Mouse (Mus musculus) hindbrain, postnatal 0 days (tissue): ENCODE measurements around the gene Rtf2. TPM values are rescaled to one million over a fixed set of nuclear protein-coding genes. Genes with fewer than 3 reads are reported as not detected.

Experiments
- ATAC-seq: fragments of 200-750 bp; cut with Nextera tagmentation; 2 replicates; pipeline ENCODE4 v1.8.0; 2017; ENCODE audit warnings: mild to moderate bottlenecking, moderate TSS enrichment, moderate library complexity
- DNase-seq: peaks from one replicate; pipeline ENCODE4 v3.0.0-alpha.2; 2015; ENCODE audit warnings: low spot score
- H3K27ac ChIP-seq: fragments of 300-500 bp; sonication (generic); 2 replicates; pipeline ENCODE4 v1.5.1; 2014; ENCODE audit warnings: mild to moderate bottlenecking
- H3K27me3 ChIP-seq: fragments of 300-500 bp; sonication (generic); 2 replicates; pipeline ENCODE4 v1.6.1; 2014; ENCODE audit warnings: low read length, mixed read lengths; ENCODE audit not compliant: insufficient read depth
- H3K36me3 ChIP-seq: fragments of 300-500 bp; sonication (generic); 2 replicates; pipeline ENCODE4 v1.6.1; 2014; ENCODE audit warnings: low read length, mixed read lengths; ENCODE audit not compliant: insufficient read depth
- H3K4me1 ChIP-seq: fragments of 300-500 bp; sonication (generic); 2 replicates; pipeline ENCODE4 v1.6.1; 2014; ENCODE audit warnings: antibody characterized with exemption, low read length, mixed read lengths; ENCODE audit not compliant: insufficient read depth
- H3K4me2 ChIP-seq: fragments of 300-500 bp; sonication (generic); 2 replicates; pipeline ENCODE4 v1.6.1; 2014; ENCODE audit warnings: low read depth, mild to moderate bottlenecking, low read length, moderate library complexity, mixed read lengths
- H3K4me3 ChIP-seq: fragments of 300-500 bp; sonication (generic); 2 replicates; pipeline ENCODE4 v1.5.1; 2014; ENCODE audit warnings: low read length
- H3K9ac ChIP-seq: fragments of 300-500 bp; sonication (generic); replicated peaks from 2 replicates; pipeline ENCODE4 v1.6.1; 2014; ENCODE audit warnings: mild to moderate bottlenecking, low read length, moderate library complexity, mixed read lengths
- H3K9me3 ChIP-seq: fragments of 300-500 bp; sonication (generic); 2 replicates; pipeline ENCODE4 v1.6.1; 2016; ENCODE audit warnings: low read length, mixed read lengths
- CTCF ChIP-seq: IDR thresholded peaks from 2 replicates; pipeline ENCODE4 v1.5.1; 2016; ENCODE audit warnings: antibody characterized with exemption, control low read depth, low read depth
- WGBS: fragments of 180-500 bp; shearing (Covaris S2); extraction: QIAGEN DNeasy Blood & Tissue Kit; methylation state at CpG from one replicate; pipeline ENCODE4 v1.1.7; 2014; 5-methylcytosine and 5-hydroxymethylcytosine counted together
- polyA plus RNA-seq: library from polyadenylated mRNA; unstranded; fragments of >200 nt; fragmentation: Nextera tagmentation; extraction: Ambion mirVana; gene quantifications from 2 replicates; pipeline ENCODE4 v1.2.1, GENCODE M21; 2015
- total RNA-seq: library from RNA; depleted of rRNA; stranded (reverse); fragments of >200 nt; gene quantifications from 2 replicates; pipeline ENCODE4 v1.2.3, GENCODE M21; 2014; rRNA removed

Gene Rtf2
- total RNA-seq = 65.4 and 65.6 TPM in 2 replicates
- 83.6 and 87.9 TPM in 2 replicates for polyA plus RNA-seq

- no peak for TF ChIP-seq CTCF
- H3K4me1 ChIP-seq = peaks cover 10% of the 10 kb centered on the region
- peak within 1 kb of the TSS; percentile 66 for H3K4me3 ChIP-seq
- no peaks in the 10 kb centered on the region for H3K9me3 ChIP-seq
- H3K9ac ChIP-seq = peak within 1 kb of the TSS; percentile 64
- peak; percentile 97 for ATAC-seq
- peak; percentile 99 for DNase-seq
- H3K27me3 ChIP-seq = no peaks in the 10 kb centered on the region
- WGBS = 2% methylated on average over 35 of the region's 35 CpGs
- H3K27ac ChIP-seq = peak within 1 kb of the TSS; percentile 82
- H3K36me3 ChIP-seq = 0 out of 2 replicates have a peak, but pooled peaks cover 4% of the 10 kb centered on the region
- peak within 1 kb of the TSS; percentile 81 for H3K4me2 ChIP-seq
Observed at GRCm38 (mm10) chr2:172439843-172440639, at the start of gene Rtf2. Gene Rtf2 (plus strand): TSS chr2:172440556.

DNA sequence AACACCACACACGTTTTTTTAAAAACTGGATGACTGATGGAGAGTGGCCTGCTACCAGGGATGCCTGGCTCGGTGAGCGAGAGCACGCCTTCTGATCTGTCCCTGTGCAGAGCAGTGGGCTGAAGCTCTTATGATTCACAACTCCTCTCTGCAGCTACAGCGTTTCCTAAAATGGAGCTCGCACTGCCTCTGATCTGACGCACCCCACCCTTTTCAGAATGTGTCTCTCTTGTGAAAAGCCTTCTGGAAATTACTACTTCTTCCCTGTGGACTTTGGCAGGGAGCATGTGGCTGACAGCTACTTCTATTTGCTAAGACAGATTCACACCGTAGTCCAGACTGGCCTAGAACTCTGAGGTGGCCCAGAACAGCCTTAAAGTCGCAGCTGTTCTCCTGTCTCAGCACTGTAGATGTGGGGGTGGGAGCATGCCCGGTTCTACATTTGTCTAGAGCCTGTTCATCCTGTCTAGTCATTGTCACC, 48.3 kb upstream of the Rtf2 start:
- ATAC-seq = no peak
- no peaks in the 10 kb centered on the region for H3K4me1 ChIP-seq
- no peak overlapping the region for H3K4me2 ChIP-seq
- WGBS = 70% methylated on average over 10 of the region's 10 CpGs
- no peaks in the 10 kb centered on the region for H3K36me3 ChIP-seq
- no peaks in the 10 kb centered on the region for H3K27me3 ChIP-seq
- H3K27ac ChIP-seq = no peak overlapping the region
- no peak overlapping the region for H3K4me3 ChIP-seq
- no peak for DNase-seq
- no peaks in the 10 kb centered on the region for H3K9me3 ChIP-seq
- no peak for TF ChIP-seq CTCF
- H3K9ac ChIP-seq = no peak overlapping the region

DNA sequence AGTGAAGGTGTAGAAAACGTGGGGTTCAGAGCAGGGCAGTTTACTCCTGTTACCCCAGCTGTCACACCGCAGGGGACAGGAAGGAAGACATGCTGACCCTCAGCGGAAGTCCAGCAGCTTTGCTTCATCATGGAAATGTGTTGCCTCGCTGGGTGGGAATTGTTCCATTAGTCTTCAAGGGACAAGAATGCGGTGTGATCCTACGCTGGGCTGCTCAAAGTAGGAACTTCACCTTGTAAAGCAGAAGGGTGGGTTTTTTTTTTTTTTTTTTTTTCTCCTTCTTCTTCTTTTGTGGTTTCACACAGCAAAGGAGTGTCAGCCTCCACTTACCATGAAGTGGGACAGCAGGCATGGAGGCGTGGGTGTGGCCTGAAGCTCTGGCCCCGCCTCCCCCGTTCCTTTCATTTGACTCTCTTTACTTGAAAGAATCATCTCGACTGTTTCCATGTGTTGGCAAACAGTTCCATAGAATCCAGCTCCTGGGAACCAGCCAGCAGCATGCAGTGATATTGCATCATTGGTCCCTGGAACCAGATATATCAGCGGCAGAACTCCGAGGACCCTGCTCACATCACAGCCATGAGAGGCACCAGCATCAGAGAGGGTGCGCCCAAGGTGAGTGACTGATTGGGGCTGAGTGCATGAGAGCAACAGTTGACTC, 46.8 kb upstream of the Rtf2 start, which contains the start of gene Cass4:
TSS of gene Cass4 (plus strand) at position 404 of the 661 bp plus-strand sequence.
- H3K4me1 ChIP-seq = no peaks in the 10 kb centered on the region
- H3K9me3 ChIP-seq = no peaks in the 10 kb centered on the region
- H3K9ac ChIP-seq = no peak within 1 kb of the TSS
- WGBS = 37% methylated on average over 13 of the region's 13 CpGs
- no peaks in the 10 kb centered on the region for H3K27me3 ChIP-seq
- no peak within 1 kb of the TSS for H3K4me2 ChIP-seq
- no peak for ATAC-seq
- H3K4me3 ChIP-seq = no peak within 1 kb of the TSS
- no peaks in the 10 kb centered on the region for H3K36me3 ChIP-seq
- no peak for DNase-seq
- no peak for TF ChIP-seq CTCF
- no peak within 1 kb of the TSS for H3K27ac ChIP-seq

DNA sequence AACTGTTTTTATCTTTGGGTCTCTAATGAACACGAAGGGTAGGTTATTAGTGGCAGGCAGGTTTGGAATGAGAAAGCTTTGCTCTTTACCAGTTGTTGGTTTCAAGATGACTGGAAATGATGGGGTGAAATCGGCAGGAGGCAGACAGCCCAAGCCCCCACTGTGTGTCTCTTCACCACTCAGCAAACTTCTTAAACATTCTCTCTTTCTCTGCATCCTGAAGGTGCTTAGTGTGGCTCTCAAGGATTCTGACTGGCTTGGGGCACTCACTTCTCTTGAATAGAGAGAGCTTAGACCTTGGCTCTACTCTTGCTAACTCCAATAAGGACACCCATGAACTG, 46.3 kb upstream of the Rtf2 start:
- WGBS = 65% methylated on average over 2 of the region's 2 CpGs
- Histone ChIP-seq H3K4me2 (no peak overlapping the region), H3K9me3 (no peaks in the 10 kb centered on the region), H3K4me1 (no peaks in the 10 kb centered on the region), H3K4me3 (no peak overlapping the region), H3K27ac (no peak overlapping the region), H3K9ac (no peak overlapping the region), H3K27me3 (no peaks in the 10 kb centered on the region), H3K36me3 (no peaks in the 10 kb centered on the region)
- DNase-seq (no peak), ATAC-seq (no peak)
- no peak for TF ChIP-seq CTCF

GRCm38 (mm10) chr2:172394671-172395070, 45.7 kb upstream of the Rtf2 start:
- TF ChIP-seq CTCF = no peak
- Histone ChIP-seq H3K27ac (no peak overlapping the region), H3K4me2 (no peak overlapping the region), H3K27me3 (no peaks in the 10 kb centered on the region), H3K4me3 (no peak overlapping the region), H3K36me3 (no peaks in the 10 kb centered on the region), H3K4me1 (no peaks in the 10 kb centered on the region), H3K9me3 (no peaks in the 10 kb centered on the region), H3K9ac (no peak overlapping the region)
- 68% methylated on average over 4 of the region's 4 CpGs for WGBS
- ATAC-seq = no peak
- no peak for DNase-seq

- ATAC-seq (no peak), DNase-seq (no peak)
- no peak overlapping the region for H3K4me3 ChIP-seq
- no peak for TF ChIP-seq CTCF
- no peaks in the 10 kb centered on the region for H3K9me3 ChIP-seq
- H3K27ac ChIP-seq = no peak overlapping the region
- no peaks in the 10 kb centered on the region for H3K36me3 ChIP-seq
- WGBS = 49% methylated on average over 9 of the region's 9 CpGs
- H3K4me2 ChIP-seq = no peak overlapping the region
- H3K4me1 ChIP-seq = no peaks in the 10 kb centered on the region
- no peak overlapping the region for H3K9ac ChIP-seq
- H3K27me3 ChIP-seq = no peaks in the 10 kb centered on the region
Observed at GRCm38 (mm10) chr2:172395961-172396360, 44.4 kb upstream of the Rtf2 start.
